Mouse (Mus musculus) right cerebral cortex, postnatal 4 days (tissue): ENCODE measurements around the gene Col4a2.

Experiments used
- DNase-seq: peaks from one replicate; pipeline ENCODE4 v3.0.0-alpha.2; 2022

The Col4a2 gene

DNA sequence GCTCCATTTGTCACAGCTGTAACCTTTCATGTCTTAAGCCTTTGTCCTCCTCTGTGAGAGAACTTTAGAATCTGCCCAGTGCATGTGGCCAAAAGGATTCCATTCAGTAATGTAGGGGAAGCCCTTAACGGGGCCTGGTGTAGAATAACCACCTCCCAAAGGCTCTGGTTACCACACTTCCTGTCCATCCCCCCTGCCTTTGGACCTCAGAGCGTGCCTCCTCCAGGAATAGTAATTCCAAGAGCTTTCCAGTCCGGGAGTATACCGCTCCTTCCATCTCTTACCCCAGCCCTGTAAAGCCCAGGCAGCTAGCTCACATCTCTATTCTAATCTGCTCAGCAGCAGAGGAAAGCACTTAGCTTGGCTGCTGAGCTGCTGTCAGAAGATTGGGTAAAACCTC lies 14.7 kb downstream of the Col4a2 start:
- no peak for DNase-seq

- DNase-seq = no peak
Observed at GRCm38 (mm10) chr8:11327722-11328417, 15.3 kb downstream of the Col4a2 start.

GRCm38 (mm10) chr8:11331561-11331960 lies 19.0 kb downstream of the Col4a2 start:
- no peak for DNase-seq

DNA sequence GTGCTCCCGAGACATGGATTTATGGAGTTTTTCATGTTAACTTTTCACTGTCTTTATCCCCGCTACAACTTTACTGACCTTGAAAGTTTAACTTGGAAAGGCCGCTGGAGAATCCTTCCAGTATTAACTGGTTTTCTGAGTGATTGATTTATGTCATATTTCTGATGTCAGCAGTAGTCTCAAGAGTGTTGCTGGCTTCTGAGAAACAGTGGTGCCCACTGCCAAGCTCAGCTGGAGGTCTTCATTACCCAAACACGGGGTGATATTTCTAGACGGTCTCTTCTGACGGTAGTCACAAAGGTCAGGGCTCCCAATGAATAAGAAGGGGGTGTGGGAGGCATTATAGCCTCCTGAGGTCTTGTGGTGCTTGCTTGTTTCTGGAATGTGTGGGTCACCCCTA lies 21.1 kb downstream of the Col4a2 start:
- no peak for DNase-seq

DNA sequence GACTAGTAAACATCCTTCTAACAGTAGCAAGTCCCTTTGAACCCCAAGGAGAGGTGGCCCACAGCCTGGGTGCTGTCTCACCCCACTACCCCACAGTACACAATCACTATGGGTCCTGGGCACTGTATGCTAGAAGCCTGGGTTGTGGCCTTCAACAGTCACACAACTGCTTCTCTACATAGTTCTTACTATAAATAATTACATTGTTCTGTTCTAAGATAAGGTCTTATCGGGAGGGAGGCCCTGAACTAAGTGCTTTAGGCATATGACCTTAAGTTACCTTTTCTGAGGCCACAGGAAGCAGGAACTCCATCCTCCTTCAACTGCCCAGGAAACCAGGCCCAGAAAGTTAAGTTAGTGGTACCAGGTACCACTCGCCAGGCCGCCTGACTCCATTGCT lies 21.9 kb downstream of the Col4a2 start:
- no peak for DNase-seq

DNA sequence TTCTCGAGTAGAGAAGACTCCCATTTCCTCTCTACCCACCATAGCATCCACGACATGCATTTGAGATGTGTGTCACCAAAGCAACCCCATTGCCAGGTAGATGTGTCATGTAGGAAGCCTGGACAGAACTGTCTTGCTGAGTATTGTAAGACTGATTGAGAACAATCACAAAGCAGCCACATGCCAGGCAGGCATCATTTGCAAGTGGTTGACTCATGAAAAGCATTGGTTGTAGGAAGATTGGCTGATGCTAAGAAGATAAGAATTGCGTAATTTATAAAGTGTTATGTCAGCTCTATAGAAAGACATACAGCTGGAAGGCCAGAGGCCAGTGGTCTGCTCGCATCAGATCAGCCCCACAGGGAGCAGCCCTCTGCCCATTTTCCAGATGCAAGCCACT lies 22.6 kb downstream of the Col4a2 start:
- DNase-seq = no peak

DNA sequence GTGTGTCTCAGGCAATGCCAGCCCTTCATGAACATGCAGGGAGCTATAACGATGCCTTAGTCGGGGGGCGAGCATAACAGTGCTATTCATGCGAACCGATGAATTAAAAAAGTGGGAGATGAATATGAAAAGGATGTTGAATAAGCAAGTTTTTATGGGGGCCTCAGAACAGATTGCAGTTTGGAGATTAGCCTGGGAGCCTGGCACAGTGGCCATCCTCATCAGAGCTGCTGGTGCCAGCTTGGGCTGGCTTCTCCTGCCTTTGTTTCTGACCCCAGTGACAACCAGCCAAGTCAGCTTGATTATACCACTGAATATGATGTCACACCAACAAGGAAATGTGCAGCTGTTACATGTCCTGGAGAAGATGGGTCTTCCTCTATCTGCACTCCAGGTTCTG lies 23.7 kb downstream of the Col4a2 start:
- DNase-seq = no peak

DNA sequence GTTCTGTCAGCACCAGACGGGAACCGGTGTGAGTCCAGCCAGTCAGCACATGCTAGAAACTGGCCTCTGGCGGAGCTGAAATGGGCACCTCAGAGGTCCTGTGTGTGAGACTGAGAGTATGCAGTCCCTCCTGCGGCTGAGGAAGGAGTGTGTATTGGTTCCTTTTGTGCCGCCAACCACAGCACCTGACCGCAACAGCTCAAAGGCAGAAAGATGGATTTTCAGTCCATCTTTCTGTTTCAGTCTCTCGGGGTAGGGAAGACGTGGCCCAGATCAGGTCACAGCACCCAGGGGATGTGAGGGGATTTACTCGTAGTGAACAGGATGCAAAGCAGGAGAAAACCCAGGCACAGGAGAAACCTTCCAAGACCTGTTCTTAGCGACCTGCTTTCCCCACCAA lies 25.0 kb downstream of the Col4a2 start:
- no peak for DNase-seq

GRCm38 (mm10) chr8:11338507-11338906 lies 25.9 kb downstream of the Col4a2 start:
- no peak for DNase-seq

GRCm38 (mm10) chr8:11340310-11341110 lies 27.9 kb downstream of the Col4a2 start:
- DNase-seq = no peak

GRCm38 (mm10) chr8:11341111-11341566 lies 28.5 kb downstream of the Col4a2 start:
- DNase-seq = no peak

DNA sequence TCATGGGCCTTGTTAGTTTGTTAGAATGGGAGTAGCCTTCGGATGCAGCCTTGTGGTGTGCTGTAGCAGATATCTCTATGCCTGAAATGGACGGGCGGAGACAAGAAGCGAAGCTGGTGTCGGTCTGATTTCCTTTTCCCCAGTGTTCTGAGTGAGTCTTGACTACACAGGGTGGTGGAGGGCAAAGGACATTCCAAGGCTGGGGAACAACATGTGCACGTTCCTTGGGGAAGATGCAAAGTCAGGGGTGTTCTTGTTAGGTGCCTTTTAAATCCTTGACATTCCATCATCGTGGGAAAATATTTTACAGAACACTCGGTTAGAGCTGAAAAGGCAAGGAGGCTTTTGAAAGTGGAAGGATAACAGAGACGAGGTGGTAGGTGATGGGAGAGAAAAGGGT lies 31.9 kb downstream of the Col4a2 start:
- DNase-seq = no peak

- no peak for DNase-seq
Observed at GRCm38 (mm10) chr8:11346225-11346624, 33.6 kb downstream of the Col4a2 start.

- DNase-seq = no peak
Observed at GRCm38 (mm10) chr8:11347699-11348098, 35.1 kb downstream of the Col4a2 start.

GRCm38 (mm10) chr8:11348622-11349021 lies 36.0 kb downstream of the Col4a2 start:
- DNase-seq = no peak

GRCm38 (mm10) chr8:11351355-11351754 lies 38.8 kb downstream of the Col4a2 start:
- DNase-seq = no peak

DNA sequence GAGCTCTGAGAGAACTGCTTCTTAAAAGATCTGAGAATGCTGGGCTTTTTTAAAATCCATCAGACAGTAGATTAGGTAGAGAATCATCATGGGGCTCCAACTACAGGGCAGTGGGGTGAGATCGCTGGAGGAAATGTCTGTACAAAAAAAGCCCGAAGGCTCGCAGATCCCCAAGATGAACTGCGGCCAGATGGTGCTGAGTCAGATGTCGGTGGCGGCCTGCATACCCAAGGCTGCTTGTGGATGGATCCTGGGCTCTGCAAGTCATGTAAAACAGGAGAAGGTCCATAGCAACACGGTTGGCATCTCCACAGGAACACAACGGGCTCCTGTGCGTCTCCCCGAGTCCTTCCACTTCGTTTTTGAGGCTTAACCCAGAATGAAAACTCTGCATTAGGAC lies 39.9 kb downstream of the Col4a2 start:
- DNase-seq = no peak

- DNase-seq = no peak
Observed at GRCm38 (mm10) chr8:11354800-11355451, 42.3 kb downstream of the Col4a2 start.

DNA sequence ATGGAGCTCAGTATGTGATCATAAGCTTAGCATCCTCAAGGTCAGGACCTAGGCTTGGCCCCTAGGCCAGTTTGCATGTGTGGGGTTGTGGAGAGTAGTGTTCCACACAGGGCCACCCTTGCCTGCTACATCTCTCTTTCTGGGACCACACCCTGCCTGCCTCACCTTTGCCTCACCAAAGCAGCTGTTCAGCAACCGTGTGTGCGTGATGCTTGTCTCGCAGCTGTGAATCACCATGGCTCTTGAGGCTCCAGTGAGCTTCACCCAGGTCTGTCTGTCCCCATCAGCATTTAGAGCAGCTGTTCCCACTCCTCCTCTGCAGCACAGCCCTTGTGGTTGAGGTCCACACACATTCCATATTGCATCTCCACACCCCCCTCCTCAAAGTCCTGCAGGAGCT lies 43.3 kb downstream of the Col4a2 start:
- no peak for DNase-seq

DNA sequence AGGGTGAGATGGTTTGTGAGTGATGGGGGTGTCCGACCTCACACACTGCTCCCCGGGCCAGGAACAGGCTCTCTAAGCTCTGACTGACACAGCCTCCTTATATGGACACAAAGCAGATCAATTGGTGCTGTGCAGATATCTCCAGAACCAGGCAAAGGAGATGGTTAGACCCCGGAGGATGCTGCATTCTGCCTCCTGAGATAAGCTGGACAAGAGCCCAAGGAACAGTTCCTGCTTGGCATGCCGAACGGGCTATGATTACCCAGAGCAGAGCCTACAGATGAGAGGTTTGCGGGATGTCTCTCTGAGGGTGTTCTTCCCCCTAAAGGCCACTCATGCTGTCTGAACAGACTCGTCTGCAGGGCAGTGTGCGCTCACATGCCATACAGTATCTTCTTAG lies 44.2 kb downstream of the Col4a2 start:
- no peak for DNase-seq

GRCm38 (mm10) chr8:11357921-11358436 lies 45.4 kb downstream of the Col4a2 start:
- no peak for DNase-seq

- no peak for DNase-seq
Observed at GRCm38 (mm10) chr8:11359846-11360245, 47.2 kb downstream of the Col4a2 start.

DNA sequence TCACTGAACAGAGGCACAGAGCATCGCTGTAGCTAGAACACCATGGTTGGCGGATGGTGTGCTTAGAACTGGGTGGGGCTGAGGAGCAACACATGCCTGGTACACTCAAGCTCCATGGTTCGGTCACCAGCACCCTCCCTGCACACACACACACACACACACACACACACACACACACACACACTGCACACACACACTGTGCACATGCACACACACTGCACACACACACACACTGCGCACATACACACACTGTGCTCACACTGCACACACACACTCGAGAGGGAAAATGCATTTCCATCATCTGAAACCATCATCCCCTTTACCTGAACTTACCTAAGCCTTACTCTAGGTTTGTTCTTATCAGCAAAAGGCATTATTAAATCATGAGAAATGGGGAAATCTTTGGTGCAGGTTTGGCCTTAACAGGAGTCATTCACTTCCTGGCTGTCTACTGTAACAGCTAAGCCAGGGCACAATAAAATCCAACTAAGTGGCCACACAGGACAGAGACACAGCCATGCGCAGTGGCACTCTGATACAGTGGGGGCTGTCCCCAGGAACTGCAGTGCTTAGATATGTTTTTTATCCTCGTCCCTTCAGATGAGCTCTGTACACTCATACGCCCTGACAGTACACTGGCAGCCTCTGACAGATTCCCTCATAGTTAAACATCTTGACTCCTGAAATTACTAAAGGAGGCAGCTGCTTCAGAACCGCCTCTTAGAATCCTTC lies 49.1 kb downstream of the Col4a2 start:
- DNase-seq = no peak
